Mouse (Mus musculus) myocyte (in vitro differentiated cells): ENCODE data around the gene Emd.

ENCODE experiments used
- CEBPB ChIP-seq: IDR thresholded peaks from 2 replicates; pipeline ENCODE4 v1.6.1; 2011; ENCODE audit warnings: mild to moderate bottlenecking, moderate library complexity; ENCODE audit not compliant: poor library complexity, insufficient read depth, severe bottlenecking
- E2F4 ChIP-seq: IDR thresholded peaks from one replicate; pipeline ENCODE4 v1.6.1; 2011; ENCODE audit warnings: mild to moderate bottlenecking, control low read depth, moderate library complexity; ENCODE audit not compliant: insufficient read depth
- MAX ChIP-seq: IDR thresholded peaks from one replicate; pipeline ENCODE4 v1.6.1; 2011; ENCODE audit warnings: low read depth, mild to moderate bottlenecking, control low read depth
- POLR2A ChIP-seq: IDR thresholded peaks from one replicate; pipeline ENCODE4 v1.6.1; 2011; ENCODE audit warnings: low read depth, mild to moderate bottlenecking, control low read depth, moderate library complexity; ENCODE audit not compliant: insufficient read length
- SRF ChIP-seq: IDR thresholded peaks from one replicate; pipeline ENCODE4 v1.6.1; 2011; ENCODE audit warnings: low read depth; ENCODE audit not compliant: control insufficient read depth, insufficient read length
- TCF12 ChIP-seq: IDR thresholded peaks from one replicate; pipeline ENCODE4 v1.6.1; 2011; ENCODE audit warnings: mild to moderate bottlenecking, control low read depth; ENCODE audit not compliant: poor library complexity, insufficient read depth, severe bottlenecking

DNA sequence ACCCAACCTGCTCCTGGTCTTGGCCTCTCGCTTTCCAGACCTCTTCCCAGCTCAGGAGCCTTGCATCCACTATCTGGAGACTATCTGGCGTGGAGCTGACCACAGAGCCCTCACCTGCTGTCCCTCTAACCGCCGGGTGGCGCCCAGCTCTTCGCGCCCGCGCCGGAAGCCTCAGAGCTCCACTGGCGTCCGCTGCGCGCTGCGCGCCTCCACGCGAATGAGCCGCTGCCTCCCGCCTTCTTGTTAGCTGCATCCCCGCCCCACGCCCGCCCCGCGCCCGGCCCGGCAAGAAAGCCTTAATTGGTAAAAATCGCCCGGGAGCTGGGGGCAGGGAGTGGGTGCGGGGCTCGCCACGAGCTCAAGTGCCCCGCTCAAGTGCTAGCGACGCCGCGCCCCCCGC lies 4.9 kb upstream of the Emd start, which contains the start of gene Flna:
- no peak for TF ChIP-seq TCF12
- peak; percentile 51 for TF ChIP-seq SRF
- no peak for TF ChIP-seq E2F4
- TF ChIP-seq MAX = no peak
- TF ChIP-seq POLR2A = peak; percentile 72
- TF ChIP-seq CEBPB = no peak
